Mouse (Mus musculus): ENCODE data around the gene Coa4.
A peak's percentile ranks its signal among the peaks of the same experiment; 100 is the strongest.
"Not testable (repeated sequence)": the region's sequence is repeated elsewhere in the genome, so short reads cannot be mapped to it uniquely, and the experiment has no call there.

Gene Coa4

DNA sequence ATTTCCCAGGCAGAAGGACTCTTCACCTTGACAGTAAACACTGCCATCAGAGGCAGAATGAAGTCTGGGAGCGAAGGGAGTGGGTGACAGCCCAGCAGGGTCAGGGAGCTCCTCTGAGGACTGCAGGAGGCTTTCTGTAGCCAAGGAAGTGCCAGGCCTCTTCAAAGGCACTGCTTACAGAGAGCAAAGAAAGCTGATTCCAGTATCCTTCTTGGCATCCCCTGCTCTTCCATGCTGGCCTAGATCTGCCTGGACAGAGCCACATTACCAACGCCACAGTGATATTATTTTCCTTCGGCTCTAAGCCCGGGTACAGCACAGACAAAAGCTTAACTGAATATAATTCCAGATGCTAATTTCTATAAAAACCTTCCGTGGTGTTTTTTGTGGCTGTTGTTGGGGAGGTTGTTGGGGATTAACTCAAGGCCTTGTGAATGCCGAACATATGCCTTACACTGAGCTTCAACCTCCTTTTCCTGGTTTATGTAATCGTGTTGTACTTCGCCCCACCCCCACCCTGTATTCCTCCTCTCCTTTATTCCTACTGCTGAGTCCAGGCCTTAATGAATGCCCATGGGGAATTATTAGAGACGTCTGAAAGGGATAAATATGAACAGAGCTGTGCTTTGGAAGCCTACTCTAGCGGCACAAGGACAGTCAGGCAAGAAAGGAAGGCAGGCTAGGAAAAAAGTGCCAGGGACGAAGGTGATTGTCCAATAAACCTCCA is 25.2 kb downstream of the Coa4 start:
- peak in 1 of 2 experiments; percentile 36 for DNase-seq (ENCODE audit: low spot score in 2 of 2)

DNA sequence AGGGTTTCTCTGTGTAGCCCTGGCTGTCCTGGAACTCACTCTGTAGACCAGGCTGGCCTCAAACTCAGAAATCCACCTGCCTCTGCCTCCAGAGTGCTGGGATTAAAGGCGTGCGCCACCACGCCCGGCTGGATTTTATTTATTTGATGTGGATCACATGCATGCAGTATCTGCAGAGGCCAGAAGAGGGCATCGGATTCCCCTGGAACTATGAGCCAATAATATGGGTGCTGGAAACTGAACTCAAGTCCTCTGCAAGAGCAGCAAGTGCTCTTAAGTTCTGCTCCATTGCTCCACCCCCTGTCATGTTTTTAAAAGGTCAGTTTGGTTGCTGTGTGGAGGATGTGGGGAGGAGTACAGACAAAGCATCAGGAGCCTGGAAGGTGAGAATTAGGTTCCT is 30.4 kb downstream of the Coa4 start:
- DNase-seq (ENCODE audit: low spot score in 2 of 2) = not testable (repeated sequence)

DNA sequence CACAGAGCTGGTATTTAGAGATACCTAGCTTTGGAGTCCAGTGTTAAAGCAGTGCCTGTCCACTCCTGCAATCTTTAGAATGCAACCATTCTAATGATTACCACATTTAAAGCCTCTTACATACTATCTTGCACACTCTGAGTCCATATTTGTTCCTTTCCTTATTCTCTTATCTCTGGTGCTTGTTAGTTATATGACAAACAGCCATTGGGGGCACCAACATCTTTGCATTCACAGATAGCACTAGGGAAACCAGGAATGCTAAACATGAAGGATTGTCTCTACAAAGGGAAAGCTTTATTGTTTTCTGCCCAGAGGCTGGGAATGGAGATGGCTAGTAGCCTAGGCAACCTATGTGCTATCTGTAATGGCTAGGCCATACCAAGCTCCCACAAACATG is 33.0 kb downstream of the Coa4 start:
- no peak for DNase-seq (ENCODE audit: low spot score in 2 of 2)

DNA sequence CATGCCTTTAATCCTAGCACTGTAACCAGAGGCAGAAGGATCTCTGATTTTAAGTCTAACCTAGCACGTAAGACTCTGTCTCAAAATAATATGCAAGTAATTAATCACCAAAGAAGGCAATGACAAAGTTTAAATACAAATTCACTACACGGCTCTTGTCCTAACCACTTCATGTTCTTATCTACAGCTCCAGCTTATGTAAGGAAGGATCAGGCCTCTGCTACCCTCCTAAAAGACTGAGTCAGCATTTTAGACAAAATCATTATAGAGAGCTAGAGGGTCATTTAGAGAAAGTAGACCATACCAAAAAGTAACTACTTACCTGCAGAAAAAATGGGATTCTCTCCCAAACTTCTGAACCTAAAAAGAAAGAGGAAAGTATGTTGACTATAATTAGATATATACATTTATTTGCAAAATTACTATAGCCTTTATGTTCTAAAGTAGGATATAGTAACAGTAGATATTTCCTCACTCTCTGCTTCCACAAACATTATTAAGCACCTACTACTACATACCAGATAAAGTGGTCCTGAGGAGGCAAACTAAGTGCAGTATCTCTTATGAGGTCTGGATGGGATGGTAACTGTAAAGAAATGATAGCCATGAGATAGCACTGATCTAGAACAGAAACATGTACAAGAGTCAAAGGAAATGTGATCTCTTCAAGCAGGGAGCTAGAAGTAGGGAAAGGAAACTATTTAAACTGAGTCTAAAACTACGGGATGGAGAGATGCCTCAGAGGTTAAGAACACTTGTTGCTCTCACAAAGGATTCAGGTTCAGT is 34.3 kb downstream of the Coa4 start:
- no peak for DNase-seq (ENCODE audit: low spot score in 2 of 2)

DNA sequence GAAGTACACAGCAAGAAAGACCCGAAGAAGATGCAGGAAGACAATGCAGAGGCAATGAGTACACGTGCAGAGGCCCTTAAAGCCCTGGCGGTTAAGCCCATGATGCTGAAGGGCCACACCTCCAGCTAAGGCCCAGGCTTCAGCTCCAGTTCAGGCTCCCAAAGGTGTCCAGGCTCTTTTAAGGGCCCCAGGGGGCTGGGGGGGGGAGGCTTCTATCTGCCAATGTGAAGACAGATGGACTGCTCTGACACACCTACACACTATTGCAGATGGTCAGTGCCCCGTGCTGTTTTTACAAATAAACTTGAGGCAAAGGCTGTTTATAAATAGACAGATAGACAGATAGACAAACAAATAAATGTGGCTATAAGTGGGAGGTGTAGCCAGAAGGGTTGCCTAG is 35.2 kb downstream of the Coa4 start:
- DNase-seq (ENCODE audit: low spot score in 2 of 2) = no peak

DNA sequence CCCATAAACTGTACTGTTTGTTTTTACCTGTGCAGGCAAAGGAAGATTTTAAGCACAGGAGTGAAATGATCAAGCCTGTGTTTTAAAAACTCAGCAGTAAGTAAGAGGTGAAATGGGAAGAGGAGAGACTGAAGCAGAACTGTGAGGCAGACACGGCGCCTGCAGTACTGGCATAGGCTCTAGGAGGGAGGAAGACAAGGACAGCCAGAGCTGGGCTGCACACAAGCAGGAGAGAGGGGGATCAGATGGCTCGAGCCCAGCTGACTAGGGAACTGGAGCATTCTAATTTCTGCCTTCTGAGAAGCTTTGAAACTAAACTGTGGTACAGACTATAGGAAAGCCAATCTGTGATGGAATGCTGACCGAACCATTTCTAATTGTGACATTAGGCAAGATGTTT is 35.8 kb downstream of the Coa4 start:
- DNase-seq (ENCODE audit: low spot score in 2 of 2) = no peak

DNA sequence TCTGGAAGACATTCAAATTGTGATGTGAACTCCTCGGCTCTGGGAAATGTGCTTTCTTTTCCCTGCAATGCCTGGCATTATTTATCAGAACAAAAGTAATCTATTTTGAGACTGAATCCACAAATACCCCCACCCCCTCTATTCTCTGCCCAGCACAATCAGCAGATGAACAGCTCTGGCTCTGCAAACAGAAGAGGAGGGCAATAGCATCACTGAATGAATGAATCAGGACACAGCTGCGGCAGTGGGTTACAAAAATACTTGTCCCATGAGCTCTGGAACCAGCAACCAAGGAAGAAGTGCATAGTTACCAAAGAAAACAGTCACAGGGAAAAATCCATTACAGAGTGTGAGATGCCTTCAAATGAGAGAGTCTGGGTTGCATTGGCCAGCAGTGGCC is 41.9 kb downstream of the Coa4 start:
- DNase-seq (ENCODE audit: low spot score in 2 of 2) = peak; percentile 37 to 42

DNA sequence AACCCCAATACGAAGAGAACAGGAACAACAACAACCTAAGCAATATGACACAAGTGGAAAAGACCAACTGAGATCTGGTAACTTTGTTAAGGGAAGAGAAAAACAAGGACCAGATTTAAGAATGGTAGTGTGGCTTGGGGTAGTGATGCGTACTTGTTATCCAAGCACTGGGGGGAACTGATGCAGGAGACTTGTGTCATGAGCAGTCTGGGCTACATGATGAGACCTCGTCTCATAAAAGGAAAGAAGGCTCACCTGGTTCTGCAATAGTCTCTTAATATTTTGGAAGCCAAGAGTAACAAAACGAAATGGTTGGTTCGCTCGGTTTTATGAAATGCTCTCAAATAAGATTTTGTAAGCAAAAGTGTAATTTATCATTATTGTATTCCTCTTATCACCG is 45.4 kb downstream of the Coa4 start:
- DNase-seq (ENCODE audit: low spot score in 2 of 2) = no peak

DNA sequence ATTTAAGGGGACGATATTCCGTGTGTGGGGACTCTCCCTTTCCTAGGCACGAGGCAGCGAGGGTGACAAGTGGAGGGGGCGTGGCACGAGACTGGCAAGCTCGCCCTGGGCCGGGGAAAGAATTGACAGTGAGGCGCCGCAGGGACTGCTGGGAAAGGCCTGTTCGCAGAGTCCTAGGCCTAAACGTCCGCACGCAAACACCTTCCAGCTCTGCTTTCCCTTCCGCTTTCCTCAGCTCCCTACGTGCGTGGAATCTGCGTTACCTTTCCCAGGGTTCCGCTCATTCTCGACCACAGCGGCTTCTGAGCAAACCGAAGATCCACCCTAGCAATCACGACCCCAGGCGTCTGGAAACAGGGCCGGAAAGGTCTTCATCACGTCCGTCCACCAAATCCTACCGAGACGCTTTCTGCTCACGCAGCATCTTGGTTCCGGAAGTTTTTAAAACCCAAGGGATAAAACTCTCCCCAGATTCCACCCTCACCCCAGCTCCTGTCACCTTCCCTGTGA is 45.9 kb downstream of the Coa4 start:
- DNase-seq (ENCODE audit: low spot score in 2 of 2) = peak; percentile 90 to 93

DNA sequence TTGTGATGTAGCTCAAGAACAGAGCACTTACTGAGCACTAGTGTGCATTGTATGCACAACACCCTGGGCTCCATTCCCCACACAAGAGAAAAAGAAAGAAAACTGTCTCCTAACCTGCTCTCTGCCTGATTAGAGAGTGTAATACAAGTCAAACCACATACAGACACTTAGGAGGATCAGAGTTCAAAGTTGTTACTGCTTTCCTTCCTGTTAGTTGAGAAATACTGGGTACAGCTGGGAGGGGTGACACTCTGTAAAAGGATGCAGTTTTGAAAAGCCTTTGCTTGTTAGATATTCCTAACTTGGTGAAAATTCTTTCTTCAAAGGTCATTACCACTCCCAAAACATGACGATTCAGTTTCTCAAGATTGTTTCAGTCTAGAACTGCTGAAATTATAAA is 52.9 kb downstream of the Coa4 start:
- no peak for DNase-seq (ENCODE audit: low spot score in 2 of 2)

Data from right cerebral cortex, adult 2 months (tissue).